Mouse (Mus musculus) ES-Bruce4 (cell line): ENCODE measurements around the gene Rerg.

Source experiments
- CTCF ChIP-seq: IDR thresholded peaks from one replicate; pipeline ENCODE4 v1.8.1; 2011; ENCODE audit warnings: low read depth, low read length
- EP300 ChIP-seq: IDR thresholded peaks from 2 replicates; pipeline ENCODE4 v1.6.1; 2011; ENCODE audit warnings: low read depth, low read length; ENCODE audit not compliant: insufficient read depth

DNA sequence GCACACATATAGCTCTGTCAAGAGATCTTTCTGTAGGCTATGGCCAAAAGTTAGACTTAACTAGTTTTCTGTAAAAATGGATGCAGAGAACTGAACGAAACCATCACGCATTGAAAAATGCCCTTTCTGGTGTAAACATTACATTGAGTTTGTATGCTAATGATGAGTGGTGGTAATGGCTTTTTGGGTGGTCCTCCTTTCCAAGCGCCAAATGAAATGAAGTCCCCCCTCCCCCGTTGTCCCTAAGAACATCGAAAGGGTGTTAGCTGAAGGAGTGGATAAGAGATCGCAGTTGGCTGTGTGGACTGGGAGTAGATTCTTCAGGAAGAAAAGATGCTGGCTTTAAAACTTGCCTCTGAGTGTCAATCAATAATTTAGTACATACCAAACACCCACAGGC is 20.3 kb upstream of the Rerg start:
- TF ChIP-seq CTCF (no peak), EP300 (no peak)
